Mouse (Mus musculus) limb, embryonic 13.5 days (tissue): ENCODE measurements around the gene Selp. TPM values are rescaled to one million over a fixed set of nuclear protein-coding genes. Genes with fewer than 3 reads are reported as not detected.

Experiments
- ATAC-seq: fragments of 200-750 bp; cut with Nextera tagmentation; 2 replicates; pipeline ENCODE4 v1.8.0; 2017; ENCODE audit warnings: low read depth, moderate number of reproducible peaks, moderate TSS enrichment; ENCODE audit not compliant: low FRiP score
- H3K27ac ChIP-seq: fragments of 300-500 bp; sonication (generic); 2 replicates; pipeline ENCODE4 v1.5.1; 2015; ENCODE audit warnings: inconsistent platforms, mild to moderate bottlenecking, moderate library complexity
- H3K27me3 ChIP-seq: fragments of 300-500 bp; sonication (generic); 2 replicates; pipeline ENCODE4 v1.6.1; 2015; ENCODE audit warnings: mild to moderate bottlenecking, inconsistent platforms
- H3K36me3 ChIP-seq: fragments of 300-500 bp; sonication (generic); 2 replicates; pipeline ENCODE4 v1.6.1; 2015; ENCODE audit warnings: inconsistent platforms, mild to moderate bottlenecking, moderate library complexity
- H3K4me1 ChIP-seq: fragments of 300-500 bp; sonication (generic); 2 replicates; pipeline ENCODE4 v1.6.1; 2015; ENCODE audit warnings: inconsistent platforms
- H3K4me2 ChIP-seq: fragments of 300-500 bp; sonication (generic); replicated peaks from 2 replicates; pipeline ENCODE4 v1.6.1; 2015; ENCODE audit warnings: inconsistent platforms, mild to moderate bottlenecking, moderate library complexity
- H3K4me3 ChIP-seq: fragments of 300-500 bp; sonication (generic); 2 replicates; pipeline ENCODE4 v1.5.1; 2015; ENCODE audit warnings: moderate library complexity, mild to moderate bottlenecking, inconsistent platforms
- H3K9ac ChIP-seq: fragments of 300-500 bp; sonication (generic); 2 replicates; pipeline ENCODE4 v1.6.1; 2015; ENCODE audit warnings: mild to moderate bottlenecking, inconsistent platforms
- H3K9me3 ChIP-seq: fragments of 300-500 bp; sonication (generic); 2 replicates; pipeline ENCODE4 v1.6.1; 2016; ENCODE audit warnings: inconsistent platforms
- WGBS: fragments of 180-500 bp; shearing (Covaris S2); methylation state at CpG from one replicate; pipeline ENCODE4 v1.1.7; 2015; 5-methylcytosine and 5-hydroxymethylcytosine counted together
- polyA plus RNA-seq: library from polyadenylated mRNA; unstranded; fragments of >200 nt; fragmentation: Nextera tagmentation; extraction: Ambion mirVana; gene quantifications from 2 replicates; pipeline ENCODE4 v1.2.1, GENCODE M21; 2015

The Selp gene
- polyA plus RNA-seq, 1 experiment from 2014 or later = not detected

DNA sequence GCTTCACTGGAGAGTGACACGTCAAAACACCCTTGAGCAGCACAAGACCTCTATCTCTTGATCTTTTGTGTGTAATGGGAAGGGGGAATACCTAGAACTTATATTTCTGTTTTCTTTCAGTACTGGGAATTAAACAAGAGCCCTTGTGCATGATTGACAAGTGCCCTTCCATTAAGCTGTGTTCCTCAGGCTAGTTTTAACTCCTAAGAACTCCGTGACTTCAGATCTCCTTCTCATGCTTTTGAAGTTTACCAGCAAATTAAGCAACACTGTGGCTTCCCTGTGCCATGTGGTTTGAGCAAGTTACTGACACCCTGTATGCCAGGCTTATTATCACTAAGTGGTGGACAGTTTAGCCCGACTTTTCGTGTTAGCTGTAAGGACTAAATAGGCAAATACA is 32.0 kb upstream of the Selp start:
- Histone ChIP-seq H3K4me1 (no peaks in the 10 kb centered on the region), H3K9me3 (no peaks in the 10 kb centered on the region), H3K4me2 (no peak overlapping the region), H3K4me3 (no peak overlapping the region), H3K36me3 (no peaks in the 10 kb centered on the region), H3K9ac (no peak overlapping the region), H3K27ac (no peak overlapping the region), H3K27me3 (no peaks in the 10 kb centered on the region)
- 81% methylated on average over 4 of the region's 4 CpGs for WGBS
- ATAC-seq = no peak

DNA sequence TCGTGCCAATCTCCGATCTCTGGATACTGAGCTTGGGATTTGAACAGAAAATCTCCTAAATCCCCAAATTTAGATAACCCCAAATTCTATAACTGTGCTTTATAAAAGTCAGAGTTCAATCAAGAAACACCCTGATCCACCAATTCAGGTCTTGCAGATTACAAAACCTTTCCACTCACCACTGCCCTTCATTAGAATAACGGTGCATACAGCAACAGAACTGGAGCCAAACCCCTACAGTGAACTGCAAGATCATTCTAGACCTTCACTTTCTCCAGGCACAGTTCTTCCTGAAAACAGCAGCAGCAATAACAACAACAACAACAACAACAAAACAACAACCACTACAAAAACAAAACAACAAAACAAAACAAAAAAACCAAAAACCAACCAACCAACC is 28.3 kb upstream of the Selp start:
- Histone ChIP-seq H3K9me3 (no peaks in the 10 kb centered on the region), H3K9ac (no peak overlapping the region), H3K27ac (no peak overlapping the region), H3K36me3 (no peaks in the 10 kb centered on the region), H3K4me1 (no peaks in the 10 kb centered on the region), H3K4me3 (no peak overlapping the region), H3K27me3 (no peaks in the 10 kb centered on the region), H3K4me2 (no peak overlapping the region)
- no peak for ATAC-seq
- WGBS = 79% methylated on average over 3 of the region's 3 CpGs

DNA sequence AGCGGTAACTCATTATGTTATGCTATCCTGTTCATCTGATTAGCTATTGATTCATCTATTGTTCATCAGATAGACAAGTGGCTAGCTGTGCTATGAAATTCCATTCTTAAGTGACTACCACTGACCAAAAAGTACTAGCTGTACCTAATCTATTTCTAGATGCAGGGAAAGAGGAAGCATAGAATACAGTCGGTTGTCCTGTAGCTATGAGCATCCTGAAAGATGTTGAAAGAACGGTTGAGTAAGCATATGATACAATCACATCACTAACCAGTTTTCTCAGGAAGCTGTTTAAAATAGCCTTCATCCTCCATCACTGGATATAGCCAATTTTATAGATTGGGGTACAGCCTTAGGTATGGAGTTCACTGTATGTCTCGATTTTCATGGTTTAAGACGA is 27.2 kb upstream of the Selp start:
- Histone ChIP-seq H3K4me1 (no peaks in the 10 kb centered on the region), H3K36me3 (no peaks in the 10 kb centered on the region), H3K9me3 (no peaks in the 10 kb centered on the region), H3K4me2 (no peak overlapping the region), H3K27me3 (no peaks in the 10 kb centered on the region), H3K9ac (no peak overlapping the region), H3K4me3 (no peak overlapping the region), H3K27ac (no peak overlapping the region)
- WGBS = 88% methylated on average over 5 of the region's 5 CpGs
- no peak for ATAC-seq

DNA sequence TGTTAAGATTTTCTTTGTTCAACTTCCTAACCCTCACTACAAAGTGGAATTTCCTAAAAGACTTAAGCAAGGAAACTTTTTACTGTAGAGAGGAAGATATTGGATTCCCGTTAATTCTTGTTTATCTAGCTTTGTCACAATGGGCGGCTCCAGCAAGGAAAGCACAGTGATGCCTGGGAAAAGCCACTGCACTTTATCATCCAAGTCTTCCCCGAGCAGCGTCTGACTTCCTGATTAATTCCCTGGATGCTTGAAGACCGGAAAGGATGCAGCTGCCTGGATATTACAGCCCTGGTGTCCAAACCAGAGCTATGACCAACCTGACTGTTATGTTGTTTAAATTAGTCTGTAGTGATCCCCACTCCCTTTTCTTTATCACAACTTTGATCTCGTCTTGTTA is 18.3 kb upstream of the Selp start:
- WGBS = 69% methylated on average over 6 of the region's 6 CpGs
- Histone ChIP-seq H3K4me3 (no peak overlapping the region), H3K27me3 (no peaks in the 10 kb centered on the region), H3K4me2 (no peak overlapping the region), H3K36me3 (no peaks in the 10 kb centered on the region), H3K27ac (no peak overlapping the region), H3K9me3 (no peaks in the 10 kb centered on the region), H3K4me1 (no peaks in the 10 kb centered on the region), H3K9ac (no peak overlapping the region)
- ATAC-seq = no peak

DNA sequence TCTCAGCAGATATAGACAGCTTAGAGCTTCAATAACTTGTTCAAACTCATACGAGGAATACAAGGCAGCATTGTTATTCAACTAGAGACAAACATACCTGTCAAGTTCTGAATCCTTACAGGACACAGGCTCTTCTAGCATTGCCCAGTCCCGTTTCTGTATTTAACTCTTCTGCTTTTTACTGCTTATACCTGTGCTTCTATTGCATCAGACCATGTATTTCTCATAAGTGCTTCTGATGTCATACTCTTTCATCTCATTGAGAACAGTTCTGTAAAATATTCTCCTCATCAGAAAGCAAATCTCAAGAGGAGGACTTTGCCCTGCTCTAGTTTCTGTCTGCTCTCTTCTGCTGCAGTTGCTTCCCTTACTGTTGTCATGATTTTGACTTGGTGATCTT is 17.2 kb upstream of the Selp start:
- 84% methylated on average over 2 of the region's 2 CpGs for WGBS

DNA sequence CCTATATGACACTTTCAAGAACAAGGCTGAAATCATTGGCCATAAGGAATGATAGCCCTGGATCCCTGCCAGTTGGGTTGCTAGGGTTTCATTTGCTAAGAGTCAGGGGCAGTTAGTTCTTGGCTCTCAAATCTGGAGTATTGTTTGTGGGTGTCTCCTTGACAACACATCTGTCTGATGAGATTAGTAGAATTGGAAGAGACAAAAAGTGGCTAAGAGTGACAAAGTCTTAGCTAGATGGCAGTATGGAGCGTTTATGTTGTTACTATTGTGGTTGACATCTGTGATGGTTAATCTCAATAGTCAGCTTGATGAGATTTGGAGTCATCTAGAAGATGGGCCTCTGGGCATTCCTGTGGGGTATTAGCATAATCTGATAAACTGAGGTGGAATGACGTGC is 16.7 kb upstream of the Selp start:
- Histone ChIP-seq H3K4me1 (no peaks in the 10 kb centered on the region), H3K36me3 (no peaks in the 10 kb centered on the region), H3K4me3 (no peak overlapping the region), H3K9ac (no peak overlapping the region), H3K4me2 (no peak overlapping the region), H3K27me3 (no peaks in the 10 kb centered on the region), H3K27ac (no peak overlapping the region), H3K9me3 (no peaks in the 10 kb centered on the region)
- ATAC-seq = no peak
- 74% methylated on average over 2 of the region's 2 CpGs for WGBS

More for the DNA sequence above, 17.2 kb upstream of the Selp start:
- no peaks in the 10 kb centered on the region for H3K36me3 ChIP-seq
- no peak overlapping the region for H3K4me3 ChIP-seq
- H3K9ac ChIP-seq = no peak overlapping the region
- no peak overlapping the region for H3K27ac ChIP-seq
- no peaks in the 10 kb centered on the region for H3K4me1 ChIP-seq
- no peak overlapping the region for H3K4me2 ChIP-seq
- no peaks in the 10 kb centered on the region for H3K27me3 ChIP-seq
- no peak for ATAC-seq
- no peaks in the 10 kb centered on the region for H3K9me3 ChIP-seq

DNA sequence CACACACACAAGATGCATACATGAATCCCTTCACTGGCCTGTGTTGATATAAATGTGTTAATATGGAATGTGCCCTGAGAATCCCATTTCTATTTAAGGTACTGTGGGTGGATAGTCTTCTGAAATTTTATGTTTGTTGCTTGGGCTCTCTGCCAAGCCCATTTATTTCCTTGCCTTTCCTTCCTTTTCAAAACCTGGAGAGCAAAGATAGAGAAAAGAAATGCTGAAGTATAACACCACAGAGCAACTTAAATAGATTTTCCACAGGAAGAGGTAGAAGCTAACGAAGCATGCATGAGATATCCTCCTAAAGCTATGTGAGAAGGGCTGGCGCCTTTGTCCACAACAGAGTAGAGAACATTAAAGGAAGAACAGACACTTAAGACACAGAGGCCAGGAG is 5.3 kb upstream of the Selp start:
- 86% methylated on average over 2 of the region's 2 CpGs for WGBS
- no peaks in the 10 kb centered on the region for H3K27me3 ChIP-seq
- H3K4me3 ChIP-seq = no peak overlapping the region
- H3K36me3 ChIP-seq = no peaks in the 10 kb centered on the region
- H3K9me3 ChIP-seq = no peaks in the 10 kb centered on the region
- no peak overlapping the region for H3K27ac ChIP-seq
- no peak overlapping the region for H3K9ac ChIP-seq
- H3K4me1 ChIP-seq = no peaks in the 10 kb centered on the region
- ATAC-seq = no peak
- no peak overlapping the region for H3K4me2 ChIP-seq

DNA sequence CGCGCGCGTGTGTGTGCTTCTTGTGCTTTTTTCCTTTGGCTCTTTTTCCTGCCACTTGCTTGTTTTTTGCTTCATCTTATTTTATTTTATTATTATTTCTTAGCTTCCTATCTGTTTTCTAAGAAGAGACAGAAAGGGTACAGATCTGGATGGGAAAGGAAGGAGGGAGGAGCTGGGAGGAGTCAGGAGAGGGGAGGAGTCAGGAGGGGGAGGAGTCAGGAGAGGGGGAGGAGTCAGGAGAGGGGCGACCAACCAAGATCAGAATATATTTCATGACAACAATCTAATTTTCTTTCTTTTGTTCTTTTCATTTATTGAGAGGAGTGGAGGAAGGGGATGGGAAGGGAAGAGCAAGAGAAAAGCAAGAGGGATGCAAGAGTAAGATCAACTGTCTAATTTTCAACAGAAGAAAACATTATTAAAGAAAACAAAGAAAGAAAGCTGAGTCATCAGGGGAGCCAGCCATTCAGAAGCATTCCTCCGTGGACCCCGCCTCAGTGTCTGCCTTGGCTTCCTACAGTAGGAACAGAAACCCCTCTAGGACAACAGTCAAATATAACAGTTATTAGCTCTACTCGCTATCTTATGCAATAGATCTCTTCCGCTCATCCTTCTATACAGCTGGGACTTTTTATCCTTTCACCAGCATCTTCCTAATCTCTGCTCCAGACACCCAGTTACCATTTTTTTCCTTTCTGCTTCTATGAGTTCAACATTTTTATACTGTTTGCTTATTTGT is 4.3 kb upstream of the Selp start:
- ATAC-seq = no peak
- WGBS = 94% methylated on average over 9 of the region's 9 CpGs

DNA sequence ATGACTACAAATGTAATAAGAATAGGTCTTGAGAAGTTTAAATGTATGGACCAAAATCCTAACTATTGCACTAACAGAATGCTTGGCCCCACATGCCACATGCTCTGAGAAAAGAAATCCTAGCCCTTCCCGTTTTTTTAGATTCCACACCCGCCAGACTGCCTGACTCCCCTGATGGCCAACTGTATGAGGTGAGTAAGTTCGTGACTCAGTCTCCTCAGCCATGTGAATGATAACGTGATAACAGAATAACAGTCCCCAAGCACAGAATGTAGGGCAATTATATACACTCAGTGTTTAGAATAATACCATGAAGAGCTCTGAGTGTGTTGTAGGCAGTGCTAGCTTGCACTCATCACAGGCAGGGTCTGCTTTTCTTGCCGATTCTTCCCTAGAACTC is 784 bp upstream of the Selp start:
- no peak overlapping the region for H3K27ac ChIP-seq
- H3K4me2 ChIP-seq = no peak overlapping the region
- H3K27me3 ChIP-seq = no peaks in the 10 kb centered on the region
- no peaks in the 10 kb centered on the region for H3K36me3 ChIP-seq
- H3K4me1 ChIP-seq = 0 out of 2 replicates have a peak, but pooled peaks cover 3% of the 10 kb centered on the region
- no peak for ATAC-seq
- H3K4me3 ChIP-seq = no peak overlapping the region
- H3K9ac ChIP-seq = no peak overlapping the region
- H3K9me3 ChIP-seq = no peaks in the 10 kb centered on the region
- WGBS = 76% methylated on average over 5 of the region's 5 CpGs

More for the DNA sequence above, 4.3 kb upstream of the Selp start:
- no peak overlapping the region for H3K9ac ChIP-seq
- no peak overlapping the region for H3K27ac ChIP-seq
- H3K4me1 ChIP-seq = no peaks in the 10 kb centered on the region
- no peaks in the 10 kb centered on the region for H3K36me3 ChIP-seq
- no peak overlapping the region for H3K4me3 ChIP-seq
- no peaks in the 10 kb centered on the region for H3K27me3 ChIP-seq
- no peak overlapping the region for H3K4me2 ChIP-seq
- H3K9me3 ChIP-seq = no peaks in the 10 kb centered on the region

DNA sequence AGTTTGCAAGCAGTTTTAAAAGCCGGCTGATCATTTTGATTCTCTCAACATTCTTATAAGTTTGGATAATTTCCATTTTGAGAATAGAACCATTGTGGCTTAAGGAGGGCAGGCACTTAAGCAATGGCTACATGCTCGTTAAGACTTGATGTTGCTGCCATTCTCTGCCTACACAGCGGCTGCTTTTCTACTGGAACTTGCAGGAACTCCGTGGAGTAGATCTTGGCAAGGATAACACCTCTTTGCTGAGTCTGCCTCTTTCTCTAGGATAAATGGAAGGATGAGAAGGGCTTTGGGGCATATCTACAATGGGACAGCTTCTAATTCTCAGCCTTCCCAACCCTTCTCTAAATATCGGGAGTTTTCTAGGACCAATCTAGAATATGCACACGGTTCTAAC is 583 bp downstream of the Selp start:
- H3K4me3 ChIP-seq = no peak overlapping the region
- H3K36me3 ChIP-seq = no peaks in the 10 kb centered on the region
- ATAC-seq = no peak
- no peak overlapping the region for H3K4me2 ChIP-seq
- H3K27ac ChIP-seq = no peak overlapping the region
- no peaks in the 10 kb centered on the region for H3K9me3 ChIP-seq
- WGBS = 82% methylated on average over 6 of the region's 6 CpGs
- no peak overlapping the region for H3K9ac ChIP-seq
- 0 out of 2 replicates have a peak, but pooled peaks cover 5% of the 10 kb centered on the region for H3K4me1 ChIP-seq
- no peaks in the 10 kb centered on the region for H3K27me3 ChIP-seq

DNA sequence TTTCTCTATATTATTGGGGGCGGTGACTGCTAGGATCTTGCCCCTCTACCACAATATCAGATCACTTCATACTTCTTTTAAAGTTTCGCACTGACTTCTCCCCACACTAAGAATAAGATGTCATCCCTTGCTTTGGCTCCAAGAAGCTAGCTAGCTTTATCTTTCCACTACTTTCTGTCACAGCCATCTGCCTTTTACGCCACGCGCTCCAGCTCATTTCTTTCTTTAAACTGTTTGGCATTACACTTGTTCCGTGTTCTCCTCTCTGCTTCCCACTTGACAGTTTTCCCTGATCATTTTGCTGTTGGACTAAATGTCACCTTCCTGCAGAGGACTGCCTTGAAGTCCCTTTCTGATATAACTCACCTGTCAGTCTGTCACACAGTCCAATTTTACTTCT is 2.8 kb downstream of the Selp start:
- no peaks in the 10 kb centered on the region for H3K9me3 ChIP-seq
- no peak overlapping the region for H3K9ac ChIP-seq
- no peak for ATAC-seq
- H3K4me2 ChIP-seq = no peak overlapping the region
- no peaks in the 10 kb centered on the region for H3K27me3 ChIP-seq
- no peaks in the 10 kb centered on the region for H3K36me3 ChIP-seq
- 0 out of 2 replicates have a peak, but pooled peaks cover 5% of the 10 kb centered on the region for H3K4me1 ChIP-seq
- H3K27ac ChIP-seq = no peak overlapping the region
- no peak overlapping the region for H3K4me3 ChIP-seq
- 91% methylated on average over 6 of the region's 6 CpGs for WGBS

DNA sequence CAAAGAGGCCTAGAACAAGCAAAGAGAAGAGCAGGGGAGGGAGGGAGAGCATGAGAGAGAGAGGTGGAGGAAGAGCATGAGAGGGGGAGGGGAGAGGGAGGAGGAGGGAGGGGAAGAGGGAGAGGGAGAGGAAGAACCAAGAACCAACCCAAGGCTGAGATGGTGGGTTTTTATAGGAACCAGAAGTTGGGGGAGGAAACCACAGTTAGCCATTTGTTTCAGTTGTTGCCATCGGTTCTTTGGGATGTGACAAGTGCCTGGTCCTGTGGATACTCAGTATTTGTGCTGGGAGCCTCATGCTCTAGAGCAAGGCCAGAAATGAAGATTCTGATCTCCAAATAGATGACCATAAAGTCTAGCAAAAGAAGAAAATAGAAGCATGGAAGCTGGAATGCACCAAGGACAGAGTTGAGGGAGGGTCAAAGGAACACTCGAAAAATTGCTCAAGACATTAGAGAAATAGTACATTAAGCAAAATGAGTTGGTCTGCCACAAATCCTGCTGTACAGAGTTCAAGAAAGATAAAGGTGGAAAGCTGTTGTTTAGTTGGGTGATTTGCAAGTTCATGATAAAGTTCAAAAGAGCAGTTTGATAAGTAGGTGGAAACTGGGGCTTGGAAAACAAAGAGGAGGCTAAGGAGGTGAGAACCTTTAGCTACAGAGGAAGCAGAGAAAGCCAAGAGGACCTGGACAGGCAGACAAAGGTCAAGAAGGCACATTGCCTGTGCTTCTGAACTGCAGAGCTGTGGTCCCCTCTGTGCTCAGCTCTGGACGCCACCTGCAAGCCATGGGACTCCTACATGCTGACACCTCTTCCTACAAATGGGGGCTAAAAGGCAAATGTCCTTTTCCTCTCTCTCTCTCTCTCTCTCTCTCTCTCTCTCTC is 5.1 kb downstream of the Selp start:
- H3K27ac ChIP-seq = no peak overlapping the region
- WGBS = 70% methylated on average over 3 of the region's 3 CpGs
- no peak overlapping the region for H3K9ac ChIP-seq

More for the DNA sequence above, 5.1 kb downstream of the Selp start:
- Histone ChIP-seq H3K36me3 (no peaks in the 10 kb centered on the region), H3K9me3 (no peaks in the 10 kb centered on the region), H3K4me3 (no peak overlapping the region), H3K27me3 (no peaks in the 10 kb centered on the region), H3K4me2 (no peak overlapping the region), H3K4me1 (0 out of 2 replicates have a peak, but pooled peaks cover 5% of the 10 kb centered on the region)
- ATAC-seq = no peak
